ENCODE assay signal across 30 mouse cellular contexts in the genomic region with DNA sequence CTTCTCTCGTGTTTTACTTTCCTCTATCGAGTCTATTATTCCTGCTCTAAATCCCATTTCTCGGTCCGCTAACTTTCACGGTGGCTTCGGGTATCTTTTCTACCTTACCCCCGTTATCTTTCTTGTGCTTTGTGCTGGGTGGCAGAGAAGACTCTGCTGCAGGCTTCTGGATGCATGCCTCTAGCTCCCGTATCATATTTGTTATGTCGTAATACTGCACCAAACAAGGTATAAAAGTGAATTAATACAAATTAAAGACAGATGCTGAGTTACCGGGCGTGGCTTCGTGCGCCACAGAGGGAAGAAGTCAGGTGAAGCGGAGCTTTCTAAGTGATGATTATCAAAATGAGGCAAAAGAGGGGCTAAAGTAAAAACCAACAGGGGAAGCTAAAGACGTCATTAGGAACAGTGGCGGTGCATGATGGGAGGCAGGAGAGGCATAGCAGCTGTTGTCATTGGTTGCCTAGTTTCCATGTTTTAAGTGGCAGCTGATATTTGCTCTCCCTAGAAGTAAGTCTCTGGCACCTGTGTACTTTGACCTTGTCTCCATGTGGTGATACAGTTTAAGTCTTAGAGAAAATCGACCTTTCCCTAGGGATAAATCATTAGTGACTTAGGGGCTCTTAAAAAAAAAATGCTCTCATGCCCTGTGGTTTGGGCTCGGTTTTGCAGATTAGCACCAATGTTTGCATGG. TPM values are rescaled to one million over a fixed set of nuclear protein-coding genes. Genes with fewer than 3 reads are reported as not detected.
DNase-seq lines count a peak whose midpoint lies in the region; ATAC-seq and TF ChIP-seq lines count a peak whose summit lies in the region.
"Had no signal": no experiment of that assay in that cellular context is flagged by ENCODE, and none has a peak within 500 bp of the region (broad histone marks: within the 10 kb centered on the region; RNA-seq: fewer than 3 reads in every experiment).

No protein-coding gene starts in this region.

- no peak for TF ChIP-seq CTCF in gastrocnemius, adult 2 months (IDR thresholded peaks at IDR 0.05)
- no peak for TF ChIP-seq CTCF in layer of hippocampus, adult 2 months (conservative IDR thresholded peaks at IDR 0.05)

- no peak overlapping the region for H3K9ac ChIP-seq in embryonic facial prominence, embryonic 13.5 days
- H3K9ac ChIP-seq in stomach, embryonic 15.5 days = no peak overlapping the region
- no peak overlapping the region for H3K9ac ChIP-seq in neural tube, embryonic 15.5 days (replicated peaks)
- H3K9ac ChIP-seq: hindbrain, embryonic 15.5 days; liver, embryonic 14.5 days; neural tube, embryonic 12.5 days had no signal

- no peak overlapping the region for H3K4me3 ChIP-seq in gastrocnemius, adult 2 months
- H3K4me3 ChIP-seq in layer of hippocampus, adult 2 months = peak overlapping the region; percentile 30
- H3K4me3 ChIP-seq in embryonic facial prominence, embryonic 13.5 days = no peak overlapping the region
- H3K4me3 ChIP-seq in stomach, embryonic 15.5 days (replicated peaks) = no peak overlapping the region
- H3K4me3 ChIP-seq in neural tube, embryonic 15.5 days (replicated peaks) = no peak overlapping the region
- H3K4me3 ChIP-seq: erythroblast, embryonic 14.5 days; hindbrain, embryonic 15.5 days; midbrain, embryonic 10.5 days; myocyte; neural tube, embryonic 12.5 days had no signal

- no peak for DNase-seq in gastrocnemius, adult 2 months
- no peak for DNase-seq in gastrocnemius, postnatal 14 days
- DNase-seq in layer of hippocampus, adult 2 months (ENCODE audit: low spot score in 2 of 2) = no peak
- no peak for DNase-seq in layer of hippocampus, adult 8-10 months (ENCODE audit: low spot score in 2 of 2)
- DNase-seq: adrenal gland, postnatal 14 days; cerebellum, adult 11 months; cerebellum, adult 9-10 months; cerebellum, postnatal 36 days; gastrocnemius, postnatal 10 days; heart, postnatal 4 days; layer of hippocampus, postnatal 36 days; left cerebral cortex, postnatal 4 days; liver; lung, adult 2 months; lung, postnatal 14 days; right cerebral cortex, postnatal 4 days had no signal

- H3K4me2 ChIP-seq in embryonic facial prominence, embryonic 13.5 days = peak overlapping the region; percentile 32
- H3K4me2 ChIP-seq in stomach, embryonic 15.5 days = peak overlapping the region; percentile 25; the same call in 1 of the 2 replicates
- no peak overlapping the region for H3K4me2 ChIP-seq in neural tube, embryonic 15.5 days
- H3K4me2 ChIP-seq: heart, embryonic 11.5 days; hindbrain, embryonic 15.5 days; neural tube, embryonic 12.5 days had no signal

- peaks cover 27% of the 10 kb centered on the region for H3K4me1 ChIP-seq in embryonic facial prominence, embryonic 13.5 days
- peaks cover 16% of the 10 kb centered on the region for H3K4me1 ChIP-seq in stomach, embryonic 15.5 days
- H3K4me1 ChIP-seq in neural tube, embryonic 15.5 days = peaks cover 17% of the 10 kb centered on the region

- no peaks in the 10 kb centered on the region for H3K9me3 ChIP-seq in embryonic facial prominence, embryonic 13.5 days
- no peaks in the 10 kb centered on the region for H3K9me3 ChIP-seq in stomach, embryonic 15.5 days
- no peaks in the 10 kb centered on the region for H3K9me3 ChIP-seq in neural tube, embryonic 15.5 days (replicated peaks)
- H3K9me3 ChIP-seq: hindbrain, embryonic 15.5 days; midbrain, embryonic 10.5 days; neural tube, embryonic 12.5 days had no signal

- H3K36me3 ChIP-seq in embryonic facial prominence, embryonic 13.5 days = peaks cover 8% of the 10 kb centered on the region
- 0 out of 2 replicates have a peak, but pooled peaks cover 10% of the 10 kb centered on the region for H3K36me3 ChIP-seq in stomach, embryonic 15.5 days
- peaks cover 7% of the 10 kb centered on the region for H3K36me3 ChIP-seq in neural tube, embryonic 15.5 days

- intact Hi-C loops in gastrocnemius, adult 2 months (cut with DNase I) = loop anchor here (5.0 kb wide), 1 partner anchor 56 kb away; no protein-coding TSS in a partner anchor
- intact Hi-C loops in gastrocnemius, postnatal 14 days (cut with DNase I; ENCODE audit: low total_unique reads) = no loop called here

- no peaks in the 10 kb centered on the region for H3K27me3 ChIP-seq in embryonic facial prominence, embryonic 13.5 days
- no peaks in the 10 kb centered on the region for H3K27me3 ChIP-seq in stomach, embryonic 15.5 days (replicated peaks)
- H3K27me3 ChIP-seq in neural tube, embryonic 15.5 days (replicated peaks) = no peaks in the 10 kb centered on the region
- H3K27me3 ChIP-seq: hindbrain, embryonic 15.5 days; neural tube, embryonic 12.5 days; Patski had no signal

- H3K27ac ChIP-seq in gastrocnemius, adult 2 months = 0 out of 2 replicates have a peak overlapping the region, but pooled peaks have one; percentile 16
- H3K27ac ChIP-seq in layer of hippocampus, adult 2 months = peak overlapping the region; percentile 15; the same call in 1 of the 2 replicates
- no peak overlapping the region for H3K27ac ChIP-seq in embryonic facial prominence, embryonic 13.5 days
- no peak overlapping the region for H3K27ac ChIP-seq in stomach, embryonic 15.5 days
- no peak overlapping the region for H3K27ac ChIP-seq in neural tube, embryonic 15.5 days (replicated peaks)
- H3K27ac ChIP-seq: hindbrain, embryonic 15.5 days; liver, embryonic 14.5 days; midbrain, embryonic 10.5 days; neural tube, embryonic 12.5 days had no signal

- WGBS in embryonic facial prominence, embryonic 13.5 days = 49% methylated on average over 18 of the region's 18 CpGs
- WGBS in stomach, embryonic 15.5 days = 80% methylated on average over 18 of the region's 18 CpGs
- WGBS in neural tube, embryonic 15.5 days = 84% methylated on average over 18 of the region's 18 CpGs

- no peak for ATAC-seq in embryonic facial prominence, embryonic 13.5 days (ENCODE audit: insufficient number of reproducible peaks, insufficient read depth, low FRiP score, low TSS enrichment, low read depth)
- peak; percentile 35; the same call in 1 of the 2 replicates for ATAC-seq in stomach, embryonic 15.5 days (ENCODE audit: insufficient read depth, low FRiP score, low read depth)
- ATAC-seq in neural tube, embryonic 15.5 days (ENCODE audit: low FRiP score) = no peak
- no peak for ATAC-seq in granulocyte monocyte progenitor cell, adult 5-6 weeks (replicated peaks; ENCODE audit: poor library complexity, severe bottlenecking)
- ATAC-seq: forebrain, embryonic 16.5 days; inflammation-experienced regulatory T-cells, adult 6 months; Patski had no signal

RNA-seq across cellular contexts. Expression of a gene that starts 58.9 kb away (rescaled TPM):
- total RNA-seq in gastrocnemius, adult 2 months (2021) = 10 to 100 TPM; 74.7 to 79.0 TPM
- 10 to 100 TPM; 55.0 to 55.8 TPM for total RNA-seq in gastrocnemius, postnatal 14 days (2021)
- 1,000 to 10,000 TPM; 1,026 to 1,053 TPM for total RNA-seq in layer of hippocampus, adult 2 months (2021)
- total RNA-seq in layer of hippocampus, adult 8-10 months (2022) = 100 to 1,000 TPM; 803 to 978 (median 924) TPM
- 119 and 127 TPM in 2 replicates for polyA plus RNA-seq in embryonic facial prominence, embryonic 13.5 days (2015; fragmentation: Nextera tagmentation; extraction: Ambion mirVana)
- 142 and 153 TPM in 2 replicates for polyA plus RNA-seq in stomach, embryonic 15.5 days (2015; fragmentation: Nextera tagmentation; extraction: Ambion mirVana)
- polyA plus RNA-seq in neural tube, embryonic 15.5 days (2015; fragmentation: Nextera tagmentation; extraction: Ambion mirVana) = 372 and 398 TPM in 2 replicates
- 32.1 and 40.7 TPM in 2 replicates for total RNA-seq in granulocyte monocyte progenitor cell, adult 5-6 weeks (2014; fragmentation: Nextera tagmentation)
- 54.3 and 61.8 TPM in 2 replicates for total RNA-seq in granulocyte monocyte progenitor cell, adult 5-6 weeks (2017)

Comparison
In these comparisons a context has a peak if more than half of its experiments do, and no peak if none do; other contexts are left out.
1. H3K27ac ChIP-seq: peak in gastrocnemius, adult 2 months (single experiment) and layer of hippocampus, adult 2 months (single experiment); none in embryonic facial prominence, embryonic 13.5 days (single experiment), stomach, embryonic 15.5 days (single experiment) and neural tube, embryonic 15.5 days (single experiment).
2. RNA of a gene that starts 58.9 kb away (total RNA-seq): 1,026 to 1,053 TPM in layer of hippocampus, adult 2 months and 803 to 978 TPM in layer of hippocampus, adult 8-10 months; 74.7 to 79.0 TPM in gastrocnemius, adult 2 months, 32.1 to 61.8 TPM in granulocyte monocyte progenitor cell, adult 5-6 weeks and 55.0 to 55.8 TPM in gastrocnemius, postnatal 14 days; every median in the first group is over 10 times any median in the second.